Mouse (Mus musculus): ENCODE data around the gene Mcemp1. TPM values are rescaled to one million over a fixed set of nuclear protein-coding genes. Genes with fewer than 3 reads are reported as not detected.

Gene Mcemp1
- polyA plus RNA-seq, 1 experiment: 0.53 TPM

- TF ChIP-seq CTCF (conservative IDR thresholded peaks at IDR 0.05; ENCODE audit: insufficient read depth, insufficient read length, low read depth, low read length) (no peak), POLR2A (IDR thresholded peaks at IDR 0.05; ENCODE audit: low read depth, low read length) (no peak)
- Histone ChIP-seq H3K27me3 (replicated peaks; ENCODE audit: control insufficient read depth, insufficient read depth, low read length) (no peaks in the 10 kb centered on the region), H3K27ac (ENCODE audit: insufficient read depth, low read depth, low read length) (no peak overlapping the region), H3K4me1 (ENCODE audit: control insufficient read depth, insufficient read depth, low read length) (no peaks in the 10 kb centered on the region), H3K4me3 (ENCODE audit: insufficient read depth, low read depth, low read length) (no peak overlapping the region), H3K36me3 (ENCODE audit: control insufficient read depth, insufficient read depth, low read length) (no peaks in the 10 kb centered on the region)
- DNase-seq: no peak
- WGBS: 62% methylated on average over 3 of the region's 3 CpGs
Observed at GRCm38 (mm10) chr8:3652845-3653244, 12.7 kb upstream of the Mcemp1 start.

DNA sequence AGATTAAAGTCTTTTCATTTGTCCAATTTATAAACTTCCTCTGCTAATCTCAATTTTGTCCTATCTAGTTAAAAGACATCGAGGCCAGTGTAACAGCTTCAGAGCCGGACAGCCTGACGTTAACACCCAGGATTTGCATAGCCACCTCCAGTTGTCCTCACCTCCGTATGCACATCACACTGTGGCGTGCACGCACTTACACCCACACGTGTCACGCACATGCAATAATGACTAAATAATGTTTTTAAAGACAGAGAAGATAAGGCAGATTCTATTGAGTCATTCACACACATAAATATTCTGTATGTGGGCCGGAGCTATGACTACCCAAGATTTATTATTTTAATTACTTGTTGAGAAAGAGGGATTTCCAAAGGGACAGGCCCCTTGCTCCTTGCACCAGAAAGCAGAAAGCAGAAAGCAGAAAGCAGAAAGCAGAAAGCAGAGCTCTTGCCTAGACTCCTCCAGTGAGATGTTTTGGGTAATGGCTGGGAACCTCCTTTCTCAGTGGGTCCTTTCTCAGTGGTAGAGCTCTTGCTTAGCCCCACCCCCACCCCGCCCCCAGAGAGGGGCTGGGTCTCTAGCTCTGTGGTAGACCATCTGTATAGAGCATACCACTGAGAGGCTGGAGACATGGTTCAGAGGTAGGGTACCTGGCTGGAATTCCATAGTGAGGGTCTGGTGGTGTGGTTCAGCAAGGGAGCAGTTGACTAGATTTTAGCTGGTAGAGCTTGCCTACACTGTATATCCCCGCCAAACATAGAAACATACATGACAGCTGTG is 10.6 kb upstream of the Mcemp1 start:
- Histone ChIP-seq H3K4me3 (ENCODE audit: insufficient read depth, low read depth, low read length) (no peak overlapping the region), H3K27ac (ENCODE audit: insufficient read depth, low read depth, low read length) (no peak overlapping the region), H3K4me1 (ENCODE audit: control insufficient read depth, insufficient read depth, low read length) (no peaks in the 10 kb centered on the region), H3K36me3 (ENCODE audit: control insufficient read depth, insufficient read depth, low read length) (no peaks in the 10 kb centered on the region), H3K27me3 (replicated peaks; ENCODE audit: control insufficient read depth, insufficient read depth, low read length) (no peaks in the 10 kb centered on the region)
- TF ChIP-seq CTCF (conservative IDR thresholded peaks at IDR 0.05; ENCODE audit: insufficient read depth, insufficient read length, low read depth, low read length) (no peak), POLR2A (IDR thresholded peaks at IDR 0.05; ENCODE audit: low read depth, low read length) (no peak)
- 80% methylated on average over 11 of the region's 11 CpGs for WGBS
- no peak for DNase-seq

GRCm38 (mm10) chr8:3655526-3655925 is 10.0 kb upstream of the Mcemp1 start, which contains the start of gene Retn:
TSS of gene Retn (plus strand) at chr8:3655770.
- H3K36me3 ChIP-seq (ENCODE audit: control insufficient read depth, insufficient read depth, low read length): no peaks in the 10 kb centered on the region
- no peak for DNase-seq

GRCm38 (mm10) chr8:3656725-3657381 is 8.7 kb upstream of the Mcemp1 start:
- Histone ChIP-seq H3K36me3 (ENCODE audit: control insufficient read depth, insufficient read depth, low read length) (no peaks in the 10 kb centered on the region), H3K27ac (ENCODE audit: insufficient read depth, low read depth, low read length) (no peak overlapping the region), H3K4me1 (ENCODE audit: control insufficient read depth, insufficient read depth, low read length) (no peaks in the 10 kb centered on the region), H3K4me3 (ENCODE audit: insufficient read depth, low read depth, low read length) (no peak overlapping the region), H3K27me3 (replicated peaks; ENCODE audit: control insufficient read depth, insufficient read depth, low read length) (no peaks in the 10 kb centered on the region)
- peak; percentile 15 for DNase-seq
- WGBS: 17% methylated on average over 7 of the region's 7 CpGs
- TF ChIP-seq CTCF (conservative IDR thresholded peaks at IDR 0.05; ENCODE audit: insufficient read depth, insufficient read length, low read depth, low read length) (no peak), POLR2A (IDR thresholded peaks at IDR 0.05; ENCODE audit: low read depth, low read length) (no peak)

More at GRCm38 (mm10) chr8:3655526-3655925, 10.0 kb upstream of the Mcemp1 start, which contains the start of gene Retn:
- Histone ChIP-seq H3K4me3 (ENCODE audit: insufficient read depth, low read depth, low read length) (no peak within 1 kb of the TSS), H3K4me1 (ENCODE audit: control insufficient read depth, insufficient read depth, low read length) (no peaks in the 10 kb centered on the region), H3K27me3 (replicated peaks; ENCODE audit: control insufficient read depth, insufficient read depth, low read length) (no peaks in the 10 kb centered on the region), H3K27ac (ENCODE audit: insufficient read depth, low read depth, low read length) (no peak within 1 kb of the TSS)
- WGBS: 74% methylated on average over 3 of the region's 3 CpGs
- TF ChIP-seq CTCF (conservative IDR thresholded peaks at IDR 0.05; ENCODE audit: insufficient read depth, insufficient read length, low read depth, low read length) (no peak), POLR2A (IDR thresholded peaks at IDR 0.05; ENCODE audit: low read depth, low read length) (no peak)

GRCm38 (mm10) chr8:3660889-3661288 is 4.7 kb upstream of the Mcemp1 start:
- DNase-seq: no peak
- no peak overlapping the region for H3K4me3 ChIP-seq (ENCODE audit: insufficient read depth, low read depth, low read length)
- TF ChIP-seq CTCF (conservative IDR thresholded peaks at IDR 0.05; ENCODE audit: insufficient read depth, insufficient read length, low read depth, low read length): no peak
- no peak for TF ChIP-seq POLR2A (IDR thresholded peaks at IDR 0.05; ENCODE audit: low read depth, low read length)
- WGBS: 82% methylated on average over 8 of the region's 8 CpGs
- H3K27me3 ChIP-seq (replicated peaks; ENCODE audit: control insufficient read depth, insufficient read depth, low read length): no peaks in the 10 kb centered on the region
- no peak overlapping the region for H3K27ac ChIP-seq (ENCODE audit: insufficient read depth, low read depth, low read length)
- H3K4me1 ChIP-seq (ENCODE audit: control insufficient read depth, insufficient read depth, low read length): no peaks in the 10 kb centered on the region
- H3K36me3 ChIP-seq (ENCODE audit: control insufficient read depth, insufficient read depth, low read length): no peaks in the 10 kb centered on the region

GRCm38 (mm10) chr8:3664405-3664804 is 1.1 kb upstream of the Mcemp1 start:
- no peak for TF ChIP-seq CTCF (conservative IDR thresholded peaks at IDR 0.05; ENCODE audit: insufficient read depth, insufficient read length, low read depth, low read length)
- no peak for TF ChIP-seq POLR2A (IDR thresholded peaks at IDR 0.05; ENCODE audit: low read depth, low read length)
- H3K36me3 ChIP-seq (ENCODE audit: control insufficient read depth, insufficient read depth, low read length): no peaks in the 10 kb centered on the region
- H3K4me1 ChIP-seq (ENCODE audit: control insufficient read depth, insufficient read depth, low read length): no peaks in the 10 kb centered on the region
- H3K4me3 ChIP-seq (ENCODE audit: insufficient read depth, low read depth, low read length): no peak overlapping the region
- WGBS: 58% methylated on average over 5 of the region's 5 CpGs
- no peak for DNase-seq
- H3K27me3 ChIP-seq (replicated peaks; ENCODE audit: control insufficient read depth, insufficient read depth, low read length): no peaks in the 10 kb centered on the region
- no peak overlapping the region for H3K27ac ChIP-seq (ENCODE audit: insufficient read depth, low read depth, low read length)

GRCm38 (mm10) chr8:3670388-3670787 is 4.8 kb downstream of the Mcemp1 start:
- H3K4me1 ChIP-seq (ENCODE audit: control insufficient read depth, insufficient read depth, low read length): no peaks in the 10 kb centered on the region; the same call in 1 of the 2 replicates

More at GRCm38 (mm10) chr8:3670388-3670787, 4.8 kb downstream of the Mcemp1 start:
- DNase-seq: no peak
- no peaks in the 10 kb centered on the region for H3K36me3 ChIP-seq (ENCODE audit: control insufficient read depth, insufficient read depth, low read length)
- 72% methylated on average over 2 of the region's 2 CpGs for WGBS
- no peaks in the 10 kb centered on the region for H3K27me3 ChIP-seq (replicated peaks; ENCODE audit: control insufficient read depth, insufficient read depth, low read length)
- TF ChIP-seq POLR2A (IDR thresholded peaks at IDR 0.05; ENCODE audit: low read depth, low read length) (no peak), CTCF (conservative IDR thresholded peaks at IDR 0.05; ENCODE audit: insufficient read depth, insufficient read length, low read depth, low read length) (no peak)
- no peak overlapping the region for H3K27ac ChIP-seq (ENCODE audit: insufficient read depth, low read depth, low read length)
- H3K4me3 ChIP-seq (ENCODE audit: insufficient read depth, low read depth, low read length): no peak overlapping the region

All from kidney, adult 2 months (tissue).